Mouse (Mus musculus) midbrain, postnatal 0 days (tissue): ENCODE measurements around the gene Cstf2. TPM values are rescaled to one million over a fixed set of nuclear protein-coding genes. Genes with fewer than 3 reads are reported as not detected.
A peak's percentile ranks its signal among the peaks of the same experiment; 100 is the strongest.

Experiments
- ATAC-seq: fragments of 200-750 bp; cut with Nextera tagmentation; 2 replicates; pipeline ENCODE4 v1.8.0; 2017; ENCODE audit warnings: moderate number of reproducible peaks, mild to moderate bottlenecking, moderate TSS enrichment, moderate library complexity; ENCODE audit not compliant: low FRiP score
- DNase-seq: peaks from one replicate; pipeline ENCODE4 v3.0.0-alpha.2; 2015; ENCODE audit warnings: low spot score
- H3K27ac ChIP-seq: fragments of 300-500 bp; sonication (generic); 2 replicates; pipeline ENCODE4 v1.5.1; 2014; ENCODE audit warnings: low read depth, mild to moderate bottlenecking, low read length, mixed read lengths
- H3K27me3 ChIP-seq: fragments of 300-500 bp; sonication (generic); 2 replicates; pipeline ENCODE4 v1.6.1; 2014; ENCODE audit warnings: low read length, control low read depth, mixed read lengths; ENCODE audit not compliant: insufficient read depth
- H3K36me3 ChIP-seq: fragments of 300-500 bp; sonication (generic); 2 replicates; pipeline ENCODE4 v1.6.1; 2014; ENCODE audit warnings: low read length, control low read depth, mixed read lengths; ENCODE audit not compliant: insufficient read depth
- H3K4me1 ChIP-seq: fragments of 300-500 bp; sonication (generic); 2 replicates; pipeline ENCODE4 v1.6.1; 2014; ENCODE audit warnings: mild to moderate bottlenecking, control low read depth, antibody characterized with exemption, low read length, mixed read lengths; ENCODE audit not compliant: insufficient read depth
- H3K4me2 ChIP-seq: fragments of 300-500 bp; sonication (generic); 2 replicates; pipeline ENCODE4 v1.6.1; 2014; ENCODE audit warnings: low read depth, mild to moderate bottlenecking, low read length, mixed read lengths; ENCODE audit not compliant: poor library complexity, severe bottlenecking
- H3K4me3 ChIP-seq: fragments of 300-500 bp; sonication (generic); 2 replicates; pipeline ENCODE4 v1.5.1; 2014; ENCODE audit warnings: low read depth, mild to moderate bottlenecking, low read length, moderate library complexity
- H3K9ac ChIP-seq: fragments of 300-500 bp; sonication (generic); replicated peaks from 2 replicates; pipeline ENCODE4 v1.6.1; 2014; ENCODE audit warnings: mild to moderate bottlenecking, low read length, moderate library complexity, mixed read lengths; ENCODE audit not compliant: poor library complexity, severe bottlenecking
- H3K9me3 ChIP-seq: fragments of 300-500 bp; sonication (generic); 2 replicates; pipeline ENCODE4 v1.6.1; 2016; ENCODE audit warnings: low read length, control low read depth
- CTCF ChIP-seq: IDR thresholded peaks from 2 replicates; pipeline ENCODE4 v1.5.1; 2016; ENCODE audit warnings: antibody characterized with exemption, mild to moderate bottlenecking
- WGBS: fragments of 180-500 bp; shearing (Covaris S2); extraction: QIAGEN DNeasy Blood & Tissue Kit; methylation state at CpG from one replicate; pipeline ENCODE4 v1.1.7; 2014; 5-methylcytosine and 5-hydroxymethylcytosine counted together
- microRNA-seq: library from miRNA; unstranded; fragments of <30 nt; microRNA quantifications from one replicate; pipeline ENCODE4, GENCODE M21; 2016; ENCODE audit warnings: borderline number of aligned reads
- polyA plus RNA-seq: library from polyadenylated mRNA; unstranded; fragments of >200 nt; fragmentation: Nextera tagmentation; extraction: Ambion mirVana; gene quantifications from 2 replicates; pipeline ENCODE4 v1.2.1, GENCODE M21; 2015
- total RNA-seq: library from RNA; depleted of rRNA; stranded (reverse); fragments of >200 nt; gene quantifications from 2 replicates; pipeline ENCODE4 v1.2.3, GENCODE M21; 2014; rRNA removed

Gene Cstf2
- total and polyA plus RNA-seq, 2 experiments from 2014 or later: 52.7 to 89.2 TPM

- 86% methylated on average over 3 of the region's 3 CpGs for WGBS
- DNase-seq (no peak), ATAC-seq (no peak)
- Histone ChIP-seq H3K4me2 (no peak overlapping the region), H3K27me3 (no peaks in the 10 kb centered on the region; the same call in 1 of the 2 replicates), H3K9ac (no peak overlapping the region), H3K4me3 (no peak overlapping the region), H3K36me3 (no peaks in the 10 kb centered on the region), H3K9me3 (no peaks in the 10 kb centered on the region), H3K27ac (no peak overlapping the region), H3K4me1 (no peaks in the 10 kb centered on the region)
- TF ChIP-seq CTCF: no peak
Observed at GRCm38 (mm10) chrX:134128549-134128948, 69.6 kb downstream of the Cstf2 start.

GRCm38 (mm10) chrX:134132295-134132694, 73.3 kb downstream of the Cstf2 start:
- Histone ChIP-seq H3K27me3 (no peaks in the 10 kb centered on the region; the same call in 1 of the 2 replicates), H3K4me3 (no peak overlapping the region), H3K4me1 (no peaks in the 10 kb centered on the region), H3K9me3 (no peaks in the 10 kb centered on the region), H3K27ac (no peak overlapping the region), H3K36me3 (no peaks in the 10 kb centered on the region), H3K4me2 (no peak overlapping the region), H3K9ac (no peak overlapping the region)
- TF ChIP-seq CTCF: peak; percentile 78
- no peak for ATAC-seq
- peak; percentile 58 for DNase-seq
- WGBS: 32% methylated on average over 5 of the region's 5 CpGs

GRCm38 (mm10) chrX:134133821-134134220, 74.8 kb downstream of the Cstf2 start:
- no peak overlapping the region for H3K4me3 ChIP-seq
- H3K4me2 ChIP-seq: no peak overlapping the region
- no peak for TF ChIP-seq CTCF
- DNase-seq (no peak), ATAC-seq (no peak)
- H3K36me3 ChIP-seq: no peaks in the 10 kb centered on the region
- 56% methylated on average over 3 of the region's 3 CpGs for WGBS
- no peaks in the 10 kb centered on the region for H3K4me1 ChIP-seq
- no peak overlapping the region for H3K27ac ChIP-seq
- H3K27me3 ChIP-seq: no peaks in the 10 kb centered on the region; the same call in 1 of the 2 replicates
- H3K9me3 ChIP-seq: no peaks in the 10 kb centered on the region
- H3K9ac ChIP-seq: no peak overlapping the region

Small RNA genes within 50 kb of the gene (microRNA-seq; reads per million reads assigned to microRNA genes)
- not detected for gene Mir3112

Other genes starting within 250 kb of the Cstf2 start
- not detected in 2 replicates for gene Tnmd, start 208.2 kb upstream of the Cstf2 start, total RNA-seq
- gene Tnmd, start 208.2 kb upstream of the Cstf2 start, polyA plus RNA-seq: 0.41 and 0.56 TPM in 2 replicates
- 165 and 206 TPM in 2 replicates for gene Tspan6, start 160.8 kb upstream of the Cstf2 start, total RNA-seq
- 309 and 312 TPM in 2 replicates for gene Tspan6, start 160.8 kb upstream of the Cstf2 start, polyA plus RNA-seq
- gene Srpx2, start 150.8 kb upstream of the Cstf2 start, total RNA-seq: 1.0 and 1.6 TPM in 2 replicates
- gene Srpx2, start 150.8 kb upstream of the Cstf2 start, polyA plus RNA-seq: 1.3 and 2.2 TPM in 2 replicates
- gene Sytl4, start 77.4 kb upstream of the Cstf2 start, total RNA-seq: 0.38 and 0.99 TPM in 2 replicates
- 0.84 and 0.86 TPM in 2 replicates for gene Sytl4, start 77.4 kb upstream of the Cstf2 start, polyA plus RNA-seq
- 0.05 and 0.24 TPM in 2 replicates for gene Xkrx, start 102.9 kb downstream of the Cstf2 start, total RNA-seq
- gene Xkrx, start 102.9 kb downstream of the Cstf2 start, polyA plus RNA-seq: 0.79 and 0.98 TPM in 2 replicates
- gene Arl13a, start 128.3 kb downstream of the Cstf2 start, total RNA-seq: not detected in 2 replicates
- gene Arl13a, start 128.3 kb downstream of the Cstf2 start, polyA plus RNA-seq: not detected in 2 replicates
- 0.57 and 1.4 TPM in 2 replicates for gene Nox1, start 162.8 kb downstream of the Cstf2 start, total RNA-seq
- 0.16 and 0.26 TPM in 2 replicates for gene Nox1, start 162.8 kb downstream of the Cstf2 start, polyA plus RNA-seq
- gene Trmt2b, start 217.8 kb downstream of the Cstf2 start, total RNA-seq: 4.8 and 6.6 TPM in 2 replicates
- 4.0 and 4.5 TPM in 2 replicates for gene Trmt2b, start 217.8 kb downstream of the Cstf2 start, polyA plus RNA-seq
- 138 and 151 TPM in 2 replicates for gene Tmem35a, start 236.0 kb downstream of the Cstf2 start, total RNA-seq
- gene Tmem35a, start 236.0 kb downstream of the Cstf2 start, polyA plus RNA-seq: 109 and 112 TPM in 2 replicates
- gene Cenpi, start 248.9 kb downstream of the Cstf2 start, total RNA-seq: 3.4 and 3.8 TPM in 2 replicates
- 2.8 and 3.5 TPM in 2 replicates for gene Cenpi, start 248.9 kb downstream of the Cstf2 start, polyA plus RNA-seq